Comparison of ENCODE assay signal across 12 mouse cellular contexts in genomic region chr16:11782082-11782481, GRCm38 (mm10).
DNase-seq lines count a peak whose midpoint lies in the region; ATAC-seq and TF ChIP-seq lines count a peak whose summit lies in the region.
"Had no signal": no experiment of that assay in that cellular context is flagged by ENCODE, and none has a peak within 500 bp of the region (broad histone marks: within the 10 kb centered on the region; RNA-seq: fewer than 3 reads in every experiment).

No protein-coding gene starts in this region.

- H3K4me2 ChIP-seq in heart, embryonic 11.5 days = no peak overlapping the region
- H3K4me2 ChIP-seq in liver, embryonic 14.5 days (ENCODE audit: low read depth) = no peak overlapping the region; the same call in 1 of the 2 replicates
- H3K4me2 ChIP-seq: hindbrain, embryonic 15.5 days had no signal

- H3K36me3 ChIP-seq in heart, embryonic 11.5 days (ENCODE audit: control insufficient read depth, insufficient read depth, low read length) = no peaks in the 10 kb centered on the region
- no peaks in the 10 kb centered on the region for H3K36me3 ChIP-seq in G1E (replicated peaks)
- H3K36me3 ChIP-seq in liver, embryonic 14.5 days (replicated peaks; ENCODE audit: control insufficient read depth, insufficient read depth, low read depth) = no peaks in the 10 kb centered on the region
- H3K36me3 ChIP-seq: hindbrain, embryonic 15.5 days had no signal

- no peaks in the 10 kb centered on the region for H3K27me3 ChIP-seq in heart, embryonic 11.5 days (ENCODE audit: control insufficient read depth, insufficient read depth, low read length)
- H3K27me3 ChIP-seq in G1E (ENCODE audit: insufficient read depth, low read length) = peaks cover 6% of the 10 kb centered on the region; the same call in 1 of the 2 replicates
- no peaks in the 10 kb centered on the region for H3K27me3 ChIP-seq in liver, embryonic 14.5 days (ENCODE audit: control insufficient read depth, insufficient read depth, low read length)
- H3K27me3 ChIP-seq: hindbrain, embryonic 15.5 days had no signal

- no peaks in the 10 kb centered on the region for H3K9me3 ChIP-seq in heart, embryonic 11.5 days (replicated peaks; ENCODE audit: control insufficient read depth, low read length)
- no peaks in the 10 kb centered on the region for H3K9me3 ChIP-seq in G1E (replicated peaks)
- H3K9me3 ChIP-seq in liver, embryonic 14.5 days (ENCODE audit: control insufficient read depth, low read length) = no peaks in the 10 kb centered on the region
- H3K9me3 ChIP-seq: hindbrain, embryonic 15.5 days had no signal

- TF ChIP-seq CTCF in G1E (IDR thresholded peaks at IDR 0.05; ENCODE audit: low read depth, low read length) = no peak
- TF ChIP-seq CTCF in liver, embryonic 14.5 days (IDR thresholded peaks at IDR 0.05; ENCODE audit: low read depth) = no peak

- H3K27ac ChIP-seq in heart, embryonic 11.5 days (ENCODE audit: low read depth, low read length) = peak overlapping the region; percentile 54; the same call in 1 of the 2 replicates
- H3K27ac ChIP-seq in liver, embryonic 14.5 days = no peak overlapping the region; the same call in 1 of the 2 replicates
- H3K27ac ChIP-seq: hindbrain, embryonic 15.5 days had no signal

- ATAC-seq in heart, embryonic 11.5 days (replicated peaks; ENCODE audit: insufficient number of reproducible peaks, low FRiP score, low TSS enrichment) = no peak
- ATAC-seq in G1E (ENCODE audit: extremely low read depth, insufficient number of reproducible peaks, low FRiP score, poor library complexity, severe bottlenecking) = peak; percentile 28; the same call in 1 of the 2 replicates
- peak; percentile 90 for ATAC-seq in liver, embryonic 14.5 days (ENCODE audit: insufficient read depth)
- ATAC-seq in monocyte, adult 5-6 weeks (replicated peaks; ENCODE audit: insufficient number of reproducible peaks, low FRiP score, low TSS enrichment, poor library complexity, severe bottlenecking) = no peak

- 0% methylated on average over 2 of the region's 2 CpGs for WGBS in heart, embryonic 11.5 days (ENCODE audit: insufficient replicate concordance)
- 10% methylated on average over 2 of the region's 2 CpGs for WGBS in liver, embryonic 14.5 days (ENCODE audit: insufficient replicate concordance)

- peaks cover 11% of the 10 kb centered on the region for H3K4me1 ChIP-seq in heart, embryonic 11.5 days (ENCODE audit: control insufficient read depth, insufficient read depth, low read length)
- H3K4me1 ChIP-seq in G1E (ENCODE audit: insufficient read depth, low read depth, low read length) = 0 out of 2 replicates have a peak, but pooled peaks cover 4% of the 10 kb centered on the region
- H3K4me1 ChIP-seq in liver, embryonic 14.5 days (replicated peaks; ENCODE audit: control insufficient read depth in 2 of 2, insufficient read depth in 2 of 2, low read length in 1 of 2) = peaks cover 6 to 18% of the 10 kb centered on the region in 2 experiments; a peak in 3 of 4 replicates
- H3K4me1 ChIP-seq: hindbrain, embryonic 15.5 days had no signal

- 0 out of 2 replicates have a peak overlapping the region, but pooled peaks have one; percentile 22 for H3K9ac ChIP-seq in heart, embryonic 11.5 days (ENCODE audit: low read depth, low read length)
- H3K9ac ChIP-seq in liver, embryonic 14.5 days (replicated peaks) = no peak overlapping the region
- H3K9ac ChIP-seq: hindbrain, embryonic 15.5 days had no signal

- peak; percentile 67 for TF ChIP-seq EP300 in liver, embryonic 14.5 days (IDR thresholded peaks at IDR 0.05; ENCODE audit: low read depth)

- no peak overlapping the region for H3K4me3 ChIP-seq in heart, embryonic 11.5 days (ENCODE audit: low read depth, low read length)
- H3K4me3 ChIP-seq in G1E (ENCODE audit: low read depth, low read length) = no peak overlapping the region
- H3K4me3 ChIP-seq in liver, embryonic 14.5 days (ENCODE audit: insufficient read depth in 1 of 2, low read depth in 2 of 2, low read length in 2 of 2) = no peak overlapping the region
- H3K4me3 ChIP-seq: hindbrain, embryonic 15.5 days had no signal

- DNase-seq in heart, adult 8-10 months (ENCODE audit: low spot score) = no peak
- DNase-seq in G1E (ENCODE audit: low spot score) = no peak
- DNase-seq in adrenal gland, postnatal 36 days = peak; percentile 31 to 42
- peak; percentile 37 to 60 (median 55) for DNase-seq in liver, embryonic 14.5 days (ENCODE audit: low read depth in 3 of 3, low spot score in 3 of 3)
- no peak for DNase-seq in testis, postnatal 14 days (ENCODE audit: low spot score)
- DNase-seq in thymus, postnatal 10 days (ENCODE audit: low spot score in 2 of 2) = no peak
- DNase-seq: cerebellum, postnatal 25 days; heart, adult 18-20 months; kidney, postnatal 25 days had no signal

Comparison
In these comparisons a context has a peak if more than half of its experiments do, and no peak if none do; other contexts are left out.
1. ATAC-seq: peak in G1E (single experiment) and liver, embryonic 14.5 days (single experiment); none in heart, embryonic 11.5 days (single experiment) and monocyte, adult 5-6 weeks (single experiment).
2. DNase-seq: peak in adrenal gland, postnatal 36 days (2 of 2) and liver, embryonic 14.5 days (3 of 3); none in heart, adult 8-10 months (single experiment), G1E (single experiment), testis, postnatal 14 days (single experiment) and thymus, postnatal 10 days (0 of 2).